Mouse (Mus musculus) ES-Bruce4 (cell line): Measurements from ENCODE around the gene Orc4. TPM values are rescaled to one million over a fixed set of nuclear protein-coding genes. Genes with fewer than 3 reads are reported as not detected.

Experiments
- H3K27ac ChIP-seq: 2 replicates; pipeline ENCODE4 v1.5.1; 2012; ENCODE audit warnings: low read length, inconsistent platforms; ENCODE audit not compliant: insufficient read depth
- H3K27me3 ChIP-seq: 2 replicates; pipeline ENCODE4 v1.6.1; 2012; ENCODE audit warnings: mild to moderate bottlenecking, low read length, inconsistent platforms; ENCODE audit not compliant: control insufficient read depth, poor library complexity, insufficient read depth, severe bottlenecking
- H3K36me3 ChIP-seq: 2 replicates; pipeline ENCODE4 v1.6.1; 2012; ENCODE audit warnings: inconsistent platforms, mild to moderate bottlenecking, low read length, moderate library complexity; ENCODE audit not compliant: control insufficient read depth, poor library complexity, insufficient read depth, severe bottlenecking
- H3K4me1 ChIP-seq: one replicate; pipeline ENCODE4 v1.8.1; 2011; ENCODE audit warnings: low read length; ENCODE audit not compliant: control insufficient read depth, insufficient read depth
- H3K4me3 ChIP-seq: 2 replicates; pipeline ENCODE4 v1.5.1; 2011; ENCODE audit warnings: low read depth, mild to moderate bottlenecking, low read length
- H3K9ac ChIP-seq: 2 replicates; pipeline ENCODE4 v1.6.1; 2012; ENCODE audit warnings: low read depth, mild to moderate bottlenecking, inconsistent platforms; ENCODE audit not compliant: poor library complexity, severe bottlenecking
- H3K9me3 ChIP-seq: replicated peaks from 2 replicates; pipeline ENCODE4 v1.6.1; 2012; ENCODE audit warnings: mild to moderate bottlenecking, low read length, inconsistent platforms; ENCODE audit not compliant: control insufficient read depth, poor library complexity, insufficient read depth, severe bottlenecking
- CTCF ChIP-seq: IDR thresholded peaks from one replicate; pipeline ENCODE4 v1.8.1; 2011; ENCODE audit warnings: low read depth, low read length
- EP300 ChIP-seq: IDR thresholded peaks from 2 replicates; pipeline ENCODE4 v1.6.1; 2011; ENCODE audit warnings: low read depth, low read length; ENCODE audit not compliant: insufficient read depth
- POLR2A ChIP-seq: IDR thresholded peaks from one replicate; pipeline ENCODE4 v1.8.1; 2011; ENCODE audit warnings: low read length; ENCODE audit not compliant: insufficient read depth
- polyA plus RNA-seq: library from polyadenylated mRNA; stranded (reverse); fragments of >200 nt; gene quantifications from 2 replicates; pipeline ENCODE4 v1.2.4, GENCODE M21; 2011; ENCODE audit warnings: low read depth; ENCODE audit not compliant: missing spikeins, insufficient read depth, insufficient read length

Orc4 gene
- polyA plus RNA-seq, 1 experiment = 211 TPM

DNA sequence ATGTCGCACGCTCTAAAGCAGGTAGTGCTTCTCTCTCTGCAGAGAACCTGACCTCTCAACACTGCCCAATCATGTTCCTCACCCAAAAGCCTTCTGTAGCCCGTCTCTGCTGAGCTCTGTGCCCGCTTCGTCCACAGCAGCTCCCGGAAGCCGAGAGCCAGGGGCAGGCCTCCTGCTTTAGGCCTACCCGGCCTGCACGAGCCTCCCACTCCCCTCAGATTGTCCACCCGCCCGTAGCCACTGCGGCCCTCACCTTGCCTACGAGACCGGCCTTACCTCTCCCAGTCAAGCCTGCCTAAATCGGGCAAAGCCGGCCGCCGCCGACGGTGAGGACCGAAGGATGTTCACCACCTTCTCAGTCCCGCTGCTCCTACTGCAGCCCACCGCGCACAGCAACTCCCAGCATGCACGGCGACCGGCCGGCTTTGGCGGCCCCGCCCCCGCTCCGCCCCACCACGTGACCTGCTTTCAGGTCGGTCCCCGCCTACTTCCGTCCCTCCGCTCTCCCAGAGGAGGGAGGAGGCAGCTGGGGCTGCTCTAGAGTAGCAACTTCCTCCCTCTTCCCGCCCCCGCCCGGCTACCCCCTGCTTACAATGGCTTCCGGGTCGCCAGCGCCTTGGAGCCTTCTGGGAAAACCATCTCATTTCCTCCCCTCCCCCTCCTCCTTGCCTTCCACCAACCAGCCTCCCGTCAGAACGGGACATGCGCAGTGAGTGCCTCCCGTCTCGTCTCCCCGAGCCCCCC is 1.1 kb downstream of the Orc4 start, which contains the start of gene Mbd5:
Gene Mbd5, plus strand, starts transcription at position 668 of the 744 bp plus-strand sequence.
- Histone ChIP-seq H3K27me3 (no peaks in the 10 kb centered on the region), H3K9me3 (no peaks in the 10 kb centered on the region), H3K9ac (peak within 1 kb of the TSS; percentile 86), H3K4me3 (peak within 1 kb of the TSS; percentile 100), H3K27ac (peak within 1 kb of the TSS; percentile 86), H3K36me3 (no peaks in the 10 kb centered on the region), H3K4me1 (no peaks in the 10 kb centered on the region)
- TF ChIP-seq EP300 (peak; percentile 7; the same call in 1 of the 2 replicates), CTCF (no peak), POLR2A (peak; percentile 93)

DNA sequence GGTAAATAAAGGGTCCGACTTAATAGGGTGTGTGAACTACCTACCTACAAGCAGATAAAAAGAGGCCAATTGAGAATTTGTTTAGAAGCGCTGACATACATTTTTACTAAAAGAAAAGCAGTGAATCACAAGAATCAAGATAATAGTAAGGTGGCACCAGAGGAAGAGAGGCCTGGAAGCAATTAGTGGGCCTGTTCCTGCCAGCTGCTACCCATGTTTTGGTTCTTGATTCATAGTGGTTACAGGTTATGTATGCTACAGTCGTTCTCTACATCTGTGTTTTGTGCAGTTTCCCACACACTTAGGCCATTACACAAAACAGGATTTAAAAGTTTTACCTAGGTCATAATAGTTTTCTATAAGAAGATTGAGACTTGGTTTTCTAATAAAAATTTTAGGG is 2.3 kb downstream of the Orc4 start:
- Histone ChIP-seq H3K4me3 (peak overlapping the region; percentile 48), H3K9ac (peak overlapping the region; percentile 64; the same call in 1 of the 2 replicates), H3K27ac (no peak overlapping the region), H3K27me3 (no peaks in the 10 kb centered on the region), H3K9me3 (no peaks in the 10 kb centered on the region), H3K36me3 (no peaks in the 10 kb centered on the region), H3K4me1 (no peaks in the 10 kb centered on the region)
- no peak for TF ChIP-seq POLR2A
- TF ChIP-seq CTCF = no peak
- no peak for TF ChIP-seq EP300

- H3K4me3 ChIP-seq = no peak overlapping the region
- H3K27ac ChIP-seq = no peak overlapping the region
- peaks cover 15% of the 10 kb centered on the region for H3K36me3 ChIP-seq
- H3K9me3 ChIP-seq = no peaks in the 10 kb centered on the region
- TF ChIP-seq EP300 (no peak), POLR2A (no peak), CTCF (no peak)
- no peaks in the 10 kb centered on the region for H3K27me3 ChIP-seq
- H3K9ac ChIP-seq = no peak overlapping the region
- H3K4me1 ChIP-seq = no peaks in the 10 kb centered on the region
These were observed 15.0 kb downstream of the Orc4 start for GRCm38 (mm10) chr2:48935058-48935457.

DNA sequence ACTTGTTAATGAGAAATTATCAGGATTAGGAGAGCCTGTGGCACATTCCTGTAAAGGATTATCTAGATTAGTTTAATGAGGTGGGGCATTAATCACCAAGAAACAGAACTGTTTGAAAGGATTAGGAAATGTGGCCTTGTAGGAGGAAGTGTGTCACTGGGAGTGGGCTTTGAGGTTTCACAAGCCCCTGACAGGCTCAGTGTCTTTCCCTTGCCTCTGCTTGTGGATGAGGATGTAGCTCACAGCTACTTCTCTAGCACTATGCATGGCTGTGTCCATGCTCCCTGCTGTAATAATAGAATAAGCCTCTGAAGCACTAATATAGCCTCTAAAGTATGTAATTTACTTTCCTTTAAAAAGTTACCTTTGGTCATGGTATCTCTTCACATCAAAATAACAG is 34.2 kb downstream of the Orc4 start:
- Histone ChIP-seq H3K27ac (no peak overlapping the region), H3K4me1 (no peaks in the 10 kb centered on the region), H3K4me3 (no peak overlapping the region), H3K9ac (no peak overlapping the region), H3K9me3 (0 out of 2 replicates have a peak, but pooled peaks cover 3% of the 10 kb centered on the region), H3K36me3 (peaks cover 22% of the 10 kb centered on the region), H3K27me3 (no peaks in the 10 kb centered on the region)
- TF ChIP-seq CTCF (no peak), EP300 (no peak), POLR2A (no peak)

GRCm38 (mm10) chr2:48914185-48914584 is 35.9 kb downstream of the Orc4 start:
- Histone ChIP-seq H3K9ac (no peak overlapping the region), H3K4me1 (no peaks in the 10 kb centered on the region), H3K27me3 (no peaks in the 10 kb centered on the region), H3K4me3 (no peak overlapping the region), H3K36me3 (peaks cover 22% of the 10 kb centered on the region), H3K27ac (no peak overlapping the region), H3K9me3 (0 out of 2 replicates have a peak, but pooled peaks cover 3% of the 10 kb centered on the region)
- TF ChIP-seq POLR2A (no peak), CTCF (peak; percentile 2), EP300 (no peak)

- no peak for TF ChIP-seq POLR2A
- no peak for TF ChIP-seq CTCF
- no peak for TF ChIP-seq EP300
- H3K4me1 ChIP-seq = no peaks in the 10 kb centered on the region
- H3K9ac ChIP-seq = no peak overlapping the region
- H3K27me3 ChIP-seq = no peaks in the 10 kb centered on the region
- H3K9me3 ChIP-seq = no peaks in the 10 kb centered on the region
- no peak overlapping the region for H3K27ac ChIP-seq
- H3K36me3 ChIP-seq = peaks cover 22% of the 10 kb centered on the region
- no peak overlapping the region for H3K4me3 ChIP-seq
These were observed 41.2 kb downstream of the Orc4 start for GRCm38 (mm10) chr2:48908866-48909265.
